Mouse (Mus musculus) lung, postnatal 10 days (tissue): ENCODE measurements around the gene Setd5.

Experiments
- DNase-seq: peaks from one replicate; pipeline ENCODE4 v3.0.0; 2021

The Setd5 gene

GRCm38 (mm10) chr6:113060892-113061563 is 16.1 kb upstream of the Setd5 start:
- no peak for DNase-seq

- DNase-seq: peak; percentile 63
Measured at GRCm38 (mm10) chr6:113062253-113062652, 14.9 kb upstream of the Setd5 start.

- no peak for DNase-seq
Measured at GRCm38 (mm10) chr6:113063363-113063762, 13.8 kb upstream of the Setd5 start.

- no peak for DNase-seq
Measured at GRCm38 (mm10) chr6:113065186-113065585, 12.0 kb upstream of the Setd5 start.

GRCm38 (mm10) chr6:113069154-113069553 is 8.0 kb upstream of the Setd5 start:
- DNase-seq: no peak

- DNase-seq: no peak
Measured at GRCm38 (mm10) chr6:113075261-113075660, 1.9 kb upstream of the Setd5 start.

- peak; percentile 98 for DNase-seq
Measured at GRCm38 (mm10) chr6:113076012-113076685, 1.0 kb upstream of the Setd5 start.

GRCm38 (mm10) chr6:113077569-113078030 is 435 bp downstream of the Setd5 start:
- no peak for DNase-seq

- peak; percentile 51 for DNase-seq
Measured at GRCm38 (mm10) chr6:113078031-113078721, 1.0 kb downstream of the Setd5 start.

- peak; percentile 41 for DNase-seq
Measured at GRCm38 (mm10) chr6:113079492-113079891, 2.3 kb downstream of the Setd5 start.

GRCm38 (mm10) chr6:113082229-113082628 is 5.1 kb downstream of the Setd5 start:
- DNase-seq: peak; percentile 30

- no peak for DNase-seq
Measured at GRCm38 (mm10) chr6:113084590-113084989, 7.4 kb downstream of the Setd5 start.

GRCm38 (mm10) chr6:113093206-113093605 is 16.0 kb downstream of the Setd5 start:
- DNase-seq: no peak

- DNase-seq: no peak
Measured at GRCm38 (mm10) chr6:113095547-113095946, 18.4 kb downstream of the Setd5 start.

- DNase-seq: no peak
Measured at GRCm38 (mm10) chr6:113097662-113098061, 20.5 kb downstream of the Setd5 start.

GRCm38 (mm10) chr6:113099640-113100289 is 22.6 kb downstream of the Setd5 start:
- peak; percentile 96 for DNase-seq

- no peak for DNase-seq
Measured at GRCm38 (mm10) chr6:113102541-113102940, 25.4 kb downstream of the Setd5 start.

- peak; percentile 68 for DNase-seq
Measured at GRCm38 (mm10) chr6:113103765-113104164, 26.6 kb downstream of the Setd5 start.

- DNase-seq: no peak
Measured at GRCm38 (mm10) chr6:113109378-113109777, 32.2 kb downstream of the Setd5 start.

GRCm38 (mm10) chr6:113109956-113110355 is 32.8 kb downstream of the Setd5 start:
- no peak for DNase-seq

GRCm38 (mm10) chr6:113120806-113121205 is 43.6 kb downstream of the Setd5 start:
- DNase-seq: no peak

- no peak for DNase-seq
Measured at GRCm38 (mm10) chr6:113133360-113133759, 56.2 kb downstream of the Setd5 start.

GRCm38 (mm10) chr6:113141389-113142094 is 64.4 kb downstream of the Setd5 start:
- DNase-seq: no peak
